8 mouse cellular contexts compared by ENCODE assay signal in the genomic region with DNA sequence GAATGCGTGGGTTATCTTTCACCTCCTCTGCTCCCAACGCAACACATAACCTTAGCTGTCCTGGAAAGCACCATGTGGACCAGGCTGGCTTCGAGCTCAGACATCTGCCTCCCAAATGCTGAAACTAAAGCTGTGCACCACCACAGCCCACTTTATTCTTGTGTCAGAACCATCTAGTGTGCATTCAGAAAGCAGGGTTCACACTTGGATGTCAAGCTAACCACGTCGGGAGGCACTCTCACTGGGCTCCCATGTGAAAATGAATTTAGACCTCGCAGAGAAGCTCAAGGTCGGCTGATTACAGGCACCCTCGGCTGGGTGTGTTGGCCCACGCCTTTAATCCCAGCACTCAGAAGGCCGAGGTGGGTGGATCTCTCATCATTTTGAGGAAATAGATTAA. TPM values are rescaled to one million over a fixed set of nuclear protein-coding genes. Genes with fewer than 3 reads are reported as not detected.
DNase-seq lines count a peak whose midpoint lies in the region; ATAC-seq and TF ChIP-seq lines count a peak whose summit lies in the region.

No protein-coding gene starts in this region.

- peaks cover 14% of the 10 kb centered on the region for H3K4me1 ChIP-seq in hindbrain, embryonic 14.5 days (replicated peaks; ENCODE audit: control insufficient read depth, insufficient read depth, low read length)
- peaks cover 29% of the 10 kb centered on the region for H3K4me1 ChIP-seq in midbrain, embryonic 15.5 days

- H3K27ac ChIP-seq in layer of hippocampus, adult 2 months, result peak overlapping the region; percentile 89
- H3K27ac ChIP-seq in hindbrain, embryonic 14.5 days, result no peak overlapping the region
- H3K27ac ChIP-seq in midbrain, embryonic 15.5 days, result no peak overlapping the region

- H3K9me3 ChIP-seq in hindbrain, embryonic 14.5 days (ENCODE audit: control insufficient read depth, low read length), result no peaks in the 10 kb centered on the region
- no peaks in the 10 kb centered on the region for H3K9me3 ChIP-seq in midbrain, embryonic 15.5 days

- peak overlapping the region; percentile 99 for H3K9ac ChIP-seq in hindbrain, embryonic 14.5 days
- H3K9ac ChIP-seq in midbrain, embryonic 15.5 days, result peak overlapping the region; percentile 96

- H3K4me3 ChIP-seq in layer of hippocampus, adult 2 months, result peak overlapping the region; percentile 77
- peak overlapping the region; percentile 94 for H3K4me3 ChIP-seq in hindbrain, embryonic 14.5 days (replicated peaks; ENCODE audit: low read length)
- H3K4me3 ChIP-seq in midbrain, embryonic 15.5 days, result peak overlapping the region; percentile 92

- 20% methylated on average over 10 of the region's 10 CpGs for WGBS in hindbrain, embryonic 14.5 days
- 13% methylated on average over 10 of the region's 10 CpGs for WGBS in midbrain, embryonic 15.5 days

- peak overlapping the region; percentile 92 for H3K4me2 ChIP-seq in hindbrain, embryonic 14.5 days (replicated peaks)
- H3K4me2 ChIP-seq in midbrain, embryonic 15.5 days, result peak overlapping the region; percentile 87

- TF ChIP-seq CTCF in layer of hippocampus, adult 2 months (conservative IDR thresholded peaks at IDR 0.05), result no peak

- H3K27me3 ChIP-seq in hindbrain, embryonic 14.5 days (ENCODE audit: control insufficient read depth, insufficient read depth, low read length), result no peaks in the 10 kb centered on the region
- no peaks in the 10 kb centered on the region for H3K27me3 ChIP-seq in midbrain, embryonic 15.5 days (replicated peaks)

- ATAC-seq in hindbrain, embryonic 14.5 days (ENCODE audit: low FRiP score), result no peak
- ATAC-seq in midbrain, embryonic 15.5 days (replicated peaks), result no peak

- peaks cover 50% of the 10 kb centered on the region for H3K36me3 ChIP-seq in hindbrain, embryonic 14.5 days (replicated peaks; ENCODE audit: control insufficient read depth, insufficient read depth)
- peaks cover 18% of the 10 kb centered on the region; the same call in 1 of the 2 replicates for H3K36me3 ChIP-seq in midbrain, embryonic 15.5 days (replicated peaks)

- DNase-seq in layer of hippocampus, adult 2 months (ENCODE audit: low spot score in 2 of 2), result no peak
- no peak for DNase-seq in layer of hippocampus, postnatal 25 days (ENCODE audit: extremely low spot score in 1 of 2, low spot score in 1 of 2)
- peak; percentile 28 for DNase-seq in brain, adult 2 months (ENCODE audit: low read depth, low spot score)
- no peak for DNase-seq in hindbrain, embryonic 14.5 days (ENCODE audit: low spot score)
- DNase-seq in urinary bladder, postnatal 36 days (ENCODE audit: low spot score in 2 of 2), result no peak
- no peak for DNase-seq in T-cell, adult 2 months (ENCODE audit: low spot score)
- DNase-seq in left cerebral cortex, adult 18-20 months (ENCODE audit: low spot score in 2 of 2), result no peak

RNA-seq across cellular contexts. Expression of a gene that starts 1.2 kb away (rescaled TPM):
- 100 to 1,000 TPM; 606 to 625 TPM for total RNA-seq in layer of hippocampus, adult 2 months (2021)
- 100 to 1,000 TPM; 560 to 614 TPM for total RNA-seq in layer of hippocampus, postnatal 25 days (2021)
- polyA plus RNA-seq in hindbrain, embryonic 14.5 days (2014; fragmentation: Nextera tagmentation; extraction: Ambion mirVana), result 653 and 807 TPM in 2 replicates
- polyA plus RNA-seq in midbrain, embryonic 15.5 days (2015; fragmentation: Nextera tagmentation; extraction: Ambion mirVana), result 648 and 653 TPM in 2 replicates
- 100 to 1,000 TPM; 537 to 543 TPM for total RNA-seq in left cerebral cortex, adult 18-20 months (2021)
